Mouse (Mus musculus) urinary bladder, postnatal 36 days (tissue): Measurements from ENCODE around the gene Zfhx3.

Source experiments
- DNase-seq, 2 experiments: peaks; one replicate each; pipeline ENCODE4 v3.0.0; 2022; ENCODE audit warnings: low spot score in 2 of 2, mixed read lengths in 1 of 2

The Zfhx3 gene

DNA sequence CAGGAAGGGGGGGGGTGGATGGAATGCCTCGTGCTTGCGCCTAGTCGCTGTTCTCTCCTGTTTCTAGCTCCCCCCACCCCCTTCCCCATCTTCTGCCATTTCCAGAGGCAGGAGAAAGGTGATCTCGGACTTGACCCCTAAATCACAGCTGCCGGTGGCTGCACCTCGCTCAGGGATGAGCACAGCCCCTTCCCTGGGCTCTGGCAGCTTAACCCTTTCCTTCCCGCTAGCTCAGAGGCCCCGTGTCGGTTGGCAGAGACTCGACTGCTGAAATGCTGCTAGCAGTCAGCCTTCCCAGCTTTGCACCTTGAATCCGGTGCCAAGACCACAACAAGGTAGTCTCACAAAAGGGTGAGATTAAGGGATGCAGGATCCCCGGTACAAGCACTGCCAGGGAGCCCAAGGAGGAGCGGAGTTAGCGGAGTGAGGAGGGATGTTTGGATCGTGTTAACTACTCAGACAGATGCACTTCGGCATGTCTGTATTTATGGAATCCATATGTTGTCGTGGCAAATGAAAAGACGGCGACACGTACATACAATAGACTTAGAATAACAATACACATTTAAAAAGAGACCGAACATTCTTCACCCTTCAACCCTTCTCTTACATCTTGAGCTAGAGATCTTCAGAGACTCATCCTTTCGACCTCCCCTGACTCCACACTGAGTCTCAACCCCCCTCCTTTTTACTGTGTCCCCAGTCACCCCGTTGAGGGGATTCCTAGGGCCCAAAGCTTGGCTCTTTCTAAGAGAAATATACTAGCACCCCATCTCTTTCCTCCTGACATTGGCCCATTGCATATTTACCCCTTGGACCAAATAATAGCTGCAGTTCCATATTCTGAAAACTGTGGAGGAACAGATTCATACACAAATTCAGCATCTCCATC lies 757.3 kb downstream of the Zfhx3 start:
- DNase-seq: no peak

DNA sequence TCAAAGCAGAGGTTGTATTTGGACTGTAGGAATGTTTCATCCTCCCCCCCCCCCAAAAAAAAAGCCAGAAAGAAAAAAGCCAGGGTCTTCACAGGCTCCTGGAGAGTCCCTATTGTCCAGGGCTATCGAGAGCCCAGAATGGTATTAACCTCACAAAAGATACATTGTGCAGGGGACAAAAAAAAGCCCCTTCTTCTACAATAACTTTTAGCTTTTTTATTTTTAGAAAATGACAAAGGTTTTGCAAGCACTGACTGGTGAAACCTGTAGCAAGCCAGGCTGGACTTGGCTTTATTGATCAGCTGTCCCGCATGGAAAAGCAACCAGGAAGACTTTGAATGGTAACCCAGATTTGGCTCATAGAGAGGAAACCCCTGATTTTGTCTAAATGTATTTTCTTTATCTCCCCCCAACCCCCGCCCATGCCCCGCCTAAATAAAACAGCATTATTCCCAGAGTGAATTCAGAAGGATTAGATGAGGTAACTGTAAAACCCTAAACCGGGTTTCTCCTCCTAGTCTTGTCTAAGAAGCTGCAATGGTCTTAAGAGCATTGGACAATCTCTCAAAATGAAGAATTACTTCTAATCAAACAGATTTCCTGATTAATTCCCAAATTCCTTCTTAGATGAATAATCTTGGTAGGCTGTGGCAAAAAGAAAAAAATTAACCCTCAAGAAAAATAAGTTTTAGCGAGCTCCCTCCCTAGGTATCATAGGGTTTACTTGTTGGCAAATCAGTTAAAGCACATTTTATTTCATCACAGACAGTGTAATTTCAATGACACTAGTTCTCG lies 759.1 kb downstream of the Zfhx3 start:
- DNase-seq: no peak

- DNase-seq: no peak
Observed at GRCm38 (mm10) chr8:108702201-108702600, 759.8 kb downstream of the Zfhx3 start.

DNA sequence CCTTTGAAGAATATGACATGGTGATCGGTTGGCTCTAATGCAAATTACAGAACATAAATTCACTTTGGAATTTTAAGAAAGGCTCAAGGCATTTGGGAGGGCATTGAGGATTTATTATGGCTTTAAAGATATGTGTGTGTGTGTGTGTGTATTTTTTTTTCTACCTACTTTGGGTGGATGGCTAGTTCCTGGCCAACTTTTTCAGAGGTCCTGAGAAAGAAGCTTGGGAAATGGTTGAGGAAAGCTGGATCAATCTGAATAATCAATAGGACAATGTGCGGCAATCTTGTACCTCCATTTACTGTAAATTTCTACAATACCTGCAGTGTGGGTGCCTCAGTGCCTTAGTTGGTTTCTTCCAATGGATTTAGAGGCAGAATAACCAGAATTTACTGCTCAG lies 763.3 kb downstream of the Zfhx3 start:
- no peak for DNase-seq

DNA sequence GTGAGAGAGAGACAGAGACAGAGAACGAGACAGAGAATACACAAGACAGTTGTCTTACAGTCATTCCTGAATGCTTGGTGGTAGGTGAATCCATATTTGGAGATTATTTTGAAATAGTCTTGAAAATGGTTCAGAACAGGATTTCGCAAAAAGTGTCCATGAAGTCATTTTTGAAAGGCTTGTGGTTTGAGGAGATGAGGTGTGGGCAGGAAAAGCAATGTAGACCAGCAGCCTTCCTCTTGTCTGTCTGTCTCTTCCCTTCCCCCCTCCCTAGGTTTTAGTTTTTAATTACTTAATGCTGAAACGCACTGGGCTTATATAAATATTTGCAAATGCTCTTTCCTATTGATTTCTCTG lies 764.0 kb downstream of the Zfhx3 start:
- DNase-seq: no peak

DNA sequence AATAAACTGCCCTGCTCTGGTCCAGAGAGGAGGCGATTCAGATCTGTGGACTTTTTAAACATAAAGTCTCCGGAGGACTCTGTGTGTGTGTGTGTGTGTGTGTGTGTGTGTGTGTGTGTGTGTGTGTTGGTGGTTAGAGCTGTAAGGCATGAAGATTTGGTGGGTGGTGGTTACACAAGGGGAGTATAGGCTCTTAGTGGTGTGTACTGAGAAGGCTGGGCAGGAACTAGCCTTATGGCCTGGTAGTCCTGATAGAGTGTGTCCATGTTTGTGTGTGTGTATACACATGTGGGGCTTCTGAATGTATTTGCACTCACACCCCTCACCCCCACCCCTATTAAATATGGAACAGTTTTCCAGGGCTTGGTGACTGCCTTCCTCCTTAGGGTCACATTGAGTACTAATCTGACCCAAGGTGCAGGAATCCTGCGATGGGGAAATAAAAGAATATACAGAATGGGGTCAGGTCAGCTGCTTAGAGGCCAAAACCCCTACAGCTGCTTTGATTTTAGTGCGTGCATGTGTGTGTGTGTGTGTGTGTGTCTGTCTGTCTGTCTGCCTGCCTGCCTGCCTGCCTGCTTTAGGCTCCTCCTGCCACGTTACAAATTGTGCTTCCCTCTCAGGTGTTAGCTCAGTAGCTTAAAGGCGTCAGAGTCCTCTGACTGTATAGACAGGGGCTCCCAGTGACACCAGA lies 764.6 kb downstream of the Zfhx3 start:
- DNase-seq: no peak

DNA sequence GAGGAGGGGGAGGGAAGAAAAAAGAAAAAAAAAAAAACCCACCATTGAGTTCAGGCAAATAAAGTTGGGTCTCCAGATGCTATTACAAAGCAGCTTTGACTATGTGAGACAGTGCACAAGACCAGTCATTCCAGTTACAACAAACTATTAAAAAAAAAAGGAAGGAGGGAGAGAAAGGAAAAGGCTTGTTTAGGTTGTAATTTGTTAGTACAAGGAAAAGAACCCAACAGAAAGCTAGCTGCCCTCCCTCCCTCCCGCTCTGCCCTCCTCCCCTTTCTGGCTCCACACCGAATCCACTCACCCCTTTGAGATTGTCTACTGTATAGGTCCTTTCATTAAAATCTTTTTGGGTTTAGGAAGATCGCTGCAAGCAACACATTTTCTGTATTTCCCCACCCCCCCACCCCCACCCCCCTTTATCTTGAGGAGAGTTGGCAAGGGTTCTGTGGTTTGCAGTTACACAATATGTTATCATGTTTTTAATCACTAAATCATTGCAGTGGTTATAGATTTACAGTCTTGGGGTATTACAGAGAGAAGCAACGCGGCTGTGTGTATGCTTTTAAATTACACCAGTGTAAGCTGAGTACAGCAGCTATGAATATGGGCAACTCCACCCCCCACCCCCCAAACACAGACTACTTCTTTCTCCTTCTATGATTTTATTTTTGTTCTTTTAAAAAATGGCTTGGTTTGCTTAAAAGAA lies 765.3 kb downstream of the Zfhx3 start:
- DNase-seq: no peak

GRCm38 (mm10) chr8:108708833-108709387 lies 766.5 kb downstream of the Zfhx3 start:
- DNase-seq: no peak

DNA sequence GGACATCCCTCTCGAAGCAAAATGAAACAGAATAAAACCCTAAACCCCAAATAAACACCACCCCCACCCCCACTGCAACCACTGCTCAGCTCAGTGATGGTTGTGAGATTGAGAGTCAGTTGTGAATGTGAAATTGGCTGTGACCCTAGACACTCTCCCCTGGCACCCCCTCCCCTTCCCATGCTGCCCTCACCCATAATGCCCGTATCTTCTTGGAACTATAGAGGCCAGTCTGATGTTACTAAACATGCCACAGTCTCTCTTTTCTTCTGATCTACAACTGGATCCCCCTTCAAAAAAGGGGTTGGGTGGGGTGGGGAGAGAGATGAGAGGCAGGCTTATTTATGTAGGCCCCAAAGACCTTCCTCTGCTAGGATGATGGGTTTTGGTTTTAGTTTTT lies 767.0 kb downstream of the Zfhx3 start:
- no peak for DNase-seq

DNA sequence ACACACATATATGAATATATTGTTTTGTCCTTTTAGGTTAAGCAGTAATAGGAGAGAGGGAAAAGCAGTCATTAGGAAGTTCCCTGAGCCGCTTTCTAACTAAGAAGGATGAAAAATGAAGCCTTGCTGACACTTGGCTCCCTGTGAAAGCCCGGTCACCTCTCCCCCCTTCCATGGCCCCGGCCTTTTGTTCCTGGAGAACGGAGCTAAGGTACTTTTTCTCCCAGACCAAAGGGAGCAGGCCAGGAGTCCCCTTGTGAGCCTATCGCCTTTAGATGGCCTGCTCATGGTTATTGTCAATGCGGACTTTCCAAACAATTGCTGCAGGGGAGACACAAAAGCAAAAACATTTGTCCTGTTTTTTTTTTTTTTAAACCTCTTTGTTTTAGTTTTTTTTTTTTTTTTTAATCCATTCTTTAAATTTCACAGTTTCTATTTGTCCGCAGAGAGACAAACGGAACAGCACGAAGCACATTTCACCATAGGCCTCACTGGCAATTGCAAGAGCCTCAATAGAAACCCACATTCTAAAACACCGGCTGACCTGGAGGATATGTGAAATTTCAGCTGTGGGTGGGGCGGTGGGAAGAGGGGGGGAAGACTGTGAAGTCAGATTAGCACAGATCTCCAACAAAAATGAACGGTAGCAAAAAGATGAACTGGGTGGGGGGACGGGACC lies 767.6 kb downstream of the Zfhx3 start:
- DNase-seq: no peak

DNA sequence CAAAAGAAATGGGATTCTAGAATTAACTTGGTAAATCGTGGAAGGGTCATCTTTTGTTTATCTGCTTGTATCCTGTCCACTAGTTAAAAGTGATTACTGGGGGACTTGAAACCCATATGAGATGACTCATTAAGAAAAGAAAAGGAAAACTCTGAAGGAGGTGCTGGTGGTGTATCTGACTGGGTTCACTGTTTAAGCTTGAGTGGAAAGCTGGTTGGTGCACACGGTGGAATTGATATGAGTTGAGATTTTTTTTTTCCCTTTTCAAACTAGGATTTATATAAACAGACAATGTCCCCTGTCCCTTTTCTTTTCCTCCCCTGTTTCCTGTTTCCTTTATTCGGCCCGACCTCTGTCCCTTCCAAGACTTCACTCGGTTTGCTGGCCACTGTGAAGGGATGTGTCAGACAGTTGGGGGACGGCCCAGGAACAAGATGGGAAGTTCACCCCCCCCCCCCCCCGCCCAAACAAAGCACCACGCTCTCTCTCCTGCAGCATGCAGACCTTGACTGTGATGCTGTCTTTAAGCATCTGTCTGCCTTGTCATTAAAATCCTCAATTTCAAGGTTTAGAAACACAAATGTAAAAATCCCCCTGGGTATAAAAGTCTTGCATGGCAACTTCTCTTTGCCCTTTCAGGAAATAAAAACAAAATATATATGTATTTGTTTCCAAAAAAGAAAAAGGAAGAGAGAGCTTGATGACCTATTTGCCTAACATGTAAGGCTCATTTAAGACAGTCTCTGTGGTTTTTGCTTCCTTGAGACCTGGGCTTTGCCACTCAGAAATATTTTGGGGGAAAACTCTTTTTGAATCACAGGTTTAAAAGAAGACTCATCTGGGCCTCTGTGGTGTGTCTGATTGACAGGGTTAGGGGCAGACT lies 768.4 kb downstream of the Zfhx3 start:
- no peak for DNase-seq

- DNase-seq: no peak
Observed at GRCm38 (mm10) chr8:108711490-108711793, 769.0 kb downstream of the Zfhx3 start.

GRCm38 (mm10) chr8:108712001-108712411 lies 769.6 kb downstream of the Zfhx3 start:
- DNase-seq: no peak

- no peak for DNase-seq
Observed at GRCm38 (mm10) chr8:108712607-108713006, 770.2 kb downstream of the Zfhx3 start.

- DNase-seq: no peak
Observed at GRCm38 (mm10) chr8:108713346-108714142, 771.1 kb downstream of the Zfhx3 start.

DNA sequence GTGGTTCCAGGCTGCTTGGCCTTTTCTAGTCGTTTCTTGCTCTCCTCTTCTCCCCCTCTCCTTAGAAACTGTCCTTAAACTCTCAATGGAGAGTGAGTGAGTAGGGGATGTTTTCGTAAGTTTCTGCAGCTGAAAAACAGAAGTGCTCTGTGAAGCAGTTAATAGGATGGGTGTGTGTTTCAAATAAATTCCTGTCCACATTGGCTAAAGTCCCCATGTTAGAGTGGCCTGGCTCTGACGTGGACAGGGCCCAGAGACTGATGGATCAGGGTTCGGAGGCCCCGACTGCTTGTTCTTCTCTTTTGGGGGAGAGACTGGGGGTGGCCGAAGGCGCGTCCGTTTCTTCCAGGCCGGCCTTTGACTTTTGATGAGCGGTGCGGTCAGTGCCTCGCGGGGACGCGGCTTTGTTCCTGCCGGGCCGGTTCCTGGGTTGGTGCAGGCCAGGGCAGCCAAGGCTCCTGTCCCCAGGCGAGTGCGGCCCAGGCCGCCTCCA lies 771.7 kb downstream of the Zfhx3 start:
- peak; percentile 50 to 52 for DNase-seq

GRCm38 (mm10) chr8:108714636-108715415 lies 772.4 kb downstream of the Zfhx3 start:
- peak; percentile 56 to 67 for DNase-seq

DNA sequence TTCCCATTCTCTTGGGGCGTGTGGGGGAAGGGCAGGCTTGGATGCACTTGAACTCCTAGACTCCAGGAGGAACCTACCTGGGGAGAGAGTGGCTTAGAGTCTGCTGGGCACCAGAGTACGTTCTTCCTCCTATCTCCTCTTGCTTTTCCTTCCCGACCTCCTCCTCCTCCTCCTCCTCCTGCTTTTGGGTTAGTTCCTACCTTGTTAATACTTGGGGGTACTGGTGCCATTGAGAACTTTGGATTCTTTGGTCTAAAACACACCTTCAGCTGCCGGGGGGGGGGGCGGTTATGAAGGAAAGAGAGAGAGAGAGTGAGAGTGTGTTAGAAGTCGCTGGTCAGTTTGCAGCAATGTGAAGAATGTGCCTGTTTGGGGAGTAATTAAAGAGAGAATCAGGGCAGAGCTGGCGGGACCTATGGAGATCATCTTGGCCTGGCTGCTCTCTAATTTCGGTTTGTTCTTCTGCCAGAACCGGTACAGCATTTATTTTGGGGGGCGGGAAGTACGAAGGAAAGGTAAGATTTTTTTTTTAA lies 773.0 kb downstream of the Zfhx3 start:
- DNase-seq: no peak
